Mouse (Mus musculus) left cerebral cortex, adult 11 months (tissue): ENCODE data around the gene Tsga13.
A peak's percentile ranks its signal among the peaks of the same experiment; 100 is the strongest.

Source experiments
- DNase-seq: peaks from one replicate; pipeline ENCODE4 v3.0.0; 2022; ENCODE audit warnings: low spot score

The Tsga13 gene

GRCm38 (mm10) chr6:30915473-30915872, at the start of gene Tsga13:
Tsga13 (minus strand) TSS chr6:30915573.
- DNase-seq, result no peak

GRCm38 (mm10) chr6:30958736-30959540, 43.6 kb upstream of the Tsga13 start, which contains the start of gene Klf14:
Klf14 (minus strand) TSS chr6:30959078.
- DNase-seq, result no peak

- DNase-seq, result no peak
Measured at GRCm38 (mm10) chr6:30957784-30958735, 42.7 kb upstream of the Tsga13 start.

- DNase-seq, result no peak
Measured at GRCm38 (mm10) chr6:30939264-30939663, 23.9 kb upstream of the Tsga13 start.

- no peak for DNase-seq
Measured at GRCm38 (mm10) chr6:30922821-30923220, 7.4 kb upstream of the Tsga13 start.

- no peak for DNase-seq
Measured at GRCm38 (mm10) chr6:30921826-30922225, 6.5 kb upstream of the Tsga13 start.

GRCm38 (mm10) chr6:30920834-30921675, 5.7 kb upstream of the Tsga13 start:
- no peak for DNase-seq

- DNase-seq, result peak; percentile 49
Measured at GRCm38 (mm10) chr6:30907970-30908369, 7.4 kb downstream of the Tsga13 start.

GRCm38 (mm10) chr6:30904911-30905310, 10.5 kb downstream of the Tsga13 start:
- DNase-seq, result no peak

- DNase-seq, result no peak
Measured at GRCm38 (mm10) chr6:30904033-30904432, 11.3 kb downstream of the Tsga13 start.

- no peak for DNase-seq
Measured at GRCm38 (mm10) chr6:30897520-30897919, 17.9 kb downstream of the Tsga13 start.

GRCm38 (mm10) chr6:30896986-30897327, 18.4 kb downstream of the Tsga13 start:
- DNase-seq, result no peak

- peak; percentile 93 for DNase-seq
Measured at GRCm38 (mm10) chr6:30896195-30896985, 19.0 kb downstream of the Tsga13 start, which contains the start of gene Copg2. Copg2 (minus strand) TSS chr6:30896794.

- DNase-seq, result no peak
Measured at GRCm38 (mm10) chr6:30895819-30896194, 19.6 kb downstream of the Tsga13 start.

GRCm38 (mm10) chr6:30893081-30893480, 22.3 kb downstream of the Tsga13 start:
- no peak for DNase-seq

- no peak for DNase-seq
Measured at GRCm38 (mm10) chr6:30891761-30892160, 23.6 kb downstream of the Tsga13 start.

- no peak for DNase-seq
Measured at GRCm38 (mm10) chr6:30884856-30885255, 30.5 kb downstream of the Tsga13 start.

- DNase-seq, result no peak
Measured at GRCm38 (mm10) chr6:30883491-30883890, 31.9 kb downstream of the Tsga13 start.

- no peak for DNase-seq
Measured at GRCm38 (mm10) chr6:30876661-30877060, 38.7 kb downstream of the Tsga13 start.

- no peak for DNase-seq
Measured at GRCm38 (mm10) chr6:30866501-30866900, 48.9 kb downstream of the Tsga13 start.

- DNase-seq, result no peak
Measured at GRCm38 (mm10) chr6:30865031-30865678, 50.2 kb downstream of the Tsga13 start.
